Mouse (Mus musculus): ENCODE measurements around the gene Gramd4. TPM values are rescaled to one million over a fixed set of nuclear protein-coding genes. Genes with fewer than 3 reads are reported as not detected.
A peak's percentile ranks its signal among the peaks of the same experiment; 100 is the strongest.

Gramd4 gene
- polyA plus RNA-seq, 1 experiment from 2014 or later: 8.9 TPM

GRCm38 (mm10) chr15:86021971-86022370, 35.5 kb upstream of the Gramd4 start:
- Histone ChIP-seq H3K9ac (ENCODE audit: low read length) (no peak overlapping the region), H3K4me2 (no peak overlapping the region), H3K4me3 (ENCODE audit: low read depth, low read length) (no peak overlapping the region), H3K9me3 (ENCODE audit: control insufficient read depth, low read length) (peaks cover 2% of the 10 kb centered on the region; the same call in 1 of the 2 replicates), H3K27me3 (ENCODE audit: control insufficient read depth, insufficient read depth, low read length) (no peaks in the 10 kb centered on the region), H3K36me3 (ENCODE audit: control insufficient read depth, insufficient read depth, low read length) (peaks cover 4% of the 10 kb centered on the region), H3K27ac (ENCODE audit: low read depth, low read length) (no peak overlapping the region), H3K4me1 (ENCODE audit: control insufficient read depth, insufficient read depth, low read length) (no peaks in the 10 kb centered on the region)
- no peak for ATAC-seq (ENCODE audit: low FRiP score)
- no peak for DNase-seq (ENCODE audit: low spot score, missing footprints)
- WGBS: 82% methylated on average over 9 of the region's 9 CpGs

GRCm38 (mm10) chr15:86027871-86028270, 29.6 kb upstream of the Gramd4 start:
- ATAC-seq (ENCODE audit: low FRiP score) (no peak), DNase-seq (ENCODE audit: low spot score, missing footprints) (no peak)
- H3K9ac ChIP-seq (ENCODE audit: low read length): no peak overlapping the region
- H3K27ac ChIP-seq (ENCODE audit: low read depth, low read length): no peak overlapping the region
- peaks cover 23% of the 10 kb centered on the region for H3K36me3 ChIP-seq (ENCODE audit: control insufficient read depth, insufficient read depth, low read length)
- H3K27me3 ChIP-seq (ENCODE audit: control insufficient read depth, insufficient read depth, low read length): peaks cover 2% of the 10 kb centered on the region
- peaks cover 24% of the 10 kb centered on the region for H3K9me3 ChIP-seq (ENCODE audit: control insufficient read depth, low read length)
- WGBS: 79% methylated on average over 8 of the region's 8 CpGs
- H3K4me1 ChIP-seq (ENCODE audit: control insufficient read depth, insufficient read depth, low read length): peaks cover 9% of the 10 kb centered on the region; the same call in 1 of the 2 replicates
- no peak overlapping the region for H3K4me2 ChIP-seq
- H3K4me3 ChIP-seq (ENCODE audit: low read depth, low read length): no peak overlapping the region

DNA sequence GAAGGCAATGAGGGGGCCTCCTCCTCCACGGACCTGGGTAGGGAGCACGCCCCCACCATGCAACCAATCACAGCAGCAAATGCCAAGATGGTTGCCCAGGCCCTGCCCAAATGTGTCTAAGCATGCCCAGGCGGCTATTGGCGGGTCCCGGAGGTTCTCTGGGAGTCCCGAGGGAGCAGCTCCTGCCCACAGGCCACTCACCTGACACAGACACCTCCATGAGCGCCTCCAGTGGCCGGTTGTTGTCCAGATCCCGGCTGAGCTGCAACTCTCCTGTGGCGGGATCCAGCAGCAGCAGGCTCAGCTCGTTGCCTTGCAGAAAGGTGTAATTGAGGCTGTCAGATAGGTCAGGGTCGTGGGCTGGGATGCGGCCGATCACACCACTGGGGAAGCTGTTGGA, 27.5 kb upstream of the Gramd4 start:
- Histone ChIP-seq H3K27me3 (ENCODE audit: control insufficient read depth, insufficient read depth, low read length) (peaks cover 12% of the 10 kb centered on the region), H3K9me3 (ENCODE audit: control insufficient read depth, low read length) (peaks cover 24% of the 10 kb centered on the region), H3K4me1 (ENCODE audit: control insufficient read depth, insufficient read depth, low read length) (peaks cover 19% of the 10 kb centered on the region), H3K4me2 (no peak overlapping the region), H3K27ac (ENCODE audit: low read depth, low read length) (no peak overlapping the region), H3K9ac (ENCODE audit: low read length) (no peak overlapping the region), H3K4me3 (ENCODE audit: low read depth, low read length) (no peak overlapping the region), H3K36me3 (ENCODE audit: control insufficient read depth, insufficient read depth, low read length) (peaks cover 23% of the 10 kb centered on the region)
- WGBS: 76% methylated on average over 14 of the region's 14 CpGs
- no peak for DNase-seq (ENCODE audit: low spot score, missing footprints)
- ATAC-seq (ENCODE audit: low FRiP score): no peak

- Histone ChIP-seq H3K36me3 (ENCODE audit: control insufficient read depth, insufficient read depth, low read length) (peaks cover 23% of the 10 kb centered on the region), H3K27ac (ENCODE audit: low read depth, low read length) (no peak overlapping the region), H3K4me2 (peak overlapping the region; percentile 91), H3K9me3 (ENCODE audit: control insufficient read depth, low read length) (peaks cover 24% of the 10 kb centered on the region), H3K27me3 (ENCODE audit: control insufficient read depth, insufficient read depth, low read length) (peaks cover 12% of the 10 kb centered on the region), H3K4me3 (ENCODE audit: low read depth, low read length) (peak overlapping the region; percentile 63), H3K9ac (ENCODE audit: low read length) (peak overlapping the region; percentile 69), H3K4me1 (ENCODE audit: control insufficient read depth, insufficient read depth, low read length) (peaks cover 20% of the 10 kb centered on the region)
- ATAC-seq (ENCODE audit: low FRiP score) (0 out of 2 replicates have a peak, but pooled peaks have one; percentile 6), DNase-seq (ENCODE audit: low spot score, missing footprints) (peak; percentile 96)
- WGBS: 2% methylated on average over 37 of the region's 38 CpGs
Measured at GRCm38 (mm10) chr15:86032811-86033190, 24.7 kb upstream of the Gramd4 start.

DNA sequence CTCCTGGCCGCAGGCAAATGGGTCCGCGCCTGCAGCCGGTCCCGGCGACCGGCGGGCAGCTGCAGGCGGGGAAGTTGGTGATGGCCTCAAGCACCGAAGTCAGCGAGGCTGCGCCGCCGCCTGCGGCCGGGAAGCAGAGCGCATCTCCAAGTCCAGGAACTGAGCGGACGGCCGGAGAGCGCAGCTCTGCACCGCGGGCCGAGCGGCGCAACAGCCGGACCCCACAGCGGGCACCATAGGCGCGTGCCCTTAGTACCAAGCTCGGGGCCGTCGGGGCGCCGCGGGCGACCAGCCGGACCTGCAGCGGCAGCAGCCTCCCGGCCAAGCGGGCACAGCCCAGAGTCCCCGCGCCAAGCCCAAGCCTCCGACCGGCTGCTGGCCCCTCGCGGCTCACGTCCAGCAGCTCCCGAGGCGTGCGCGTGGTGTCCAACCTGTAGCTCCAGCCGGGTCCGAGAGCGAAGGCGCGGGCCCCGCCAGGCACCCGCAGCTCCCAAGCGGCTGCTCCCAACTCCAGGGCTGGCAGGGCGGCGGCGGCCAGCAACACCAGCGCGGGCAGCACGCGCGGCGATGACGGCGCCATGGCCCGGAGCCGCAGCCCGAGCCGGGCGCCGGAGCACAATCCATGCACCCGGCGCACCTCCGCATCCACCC, 24.2 kb upstream of the Gramd4 start, which contains the start of gene Celsr1:
TSS of gene Celsr1 (minus strand) at position 587 of the 651 bp plus-strand sequence.
- peak within 1 kb of the TSS; percentile 91 for H3K4me2 ChIP-seq
- H3K4me3 ChIP-seq (ENCODE audit: low read depth, low read length): peak within 1 kb of the TSS; percentile 63
- peak; percentile 97 for DNase-seq (ENCODE audit: low spot score, missing footprints)
- peaks cover 16% of the 10 kb centered on the region for H3K4me1 ChIP-seq (ENCODE audit: control insufficient read depth, insufficient read depth, low read length)
- H3K9me3 ChIP-seq (ENCODE audit: control insufficient read depth, low read length): peaks cover 24% of the 10 kb centered on the region
- H3K27ac ChIP-seq (ENCODE audit: low read depth, low read length): peak within 1 kb of the TSS; percentile 48; the same call in 1 of the 2 replicates
- WGBS: under 1% methylated on average over 70 of the region's 80 CpGs
- H3K9ac ChIP-seq (ENCODE audit: low read length): peak within 1 kb of the TSS; percentile 69
- peak; percentile 53 for ATAC-seq (ENCODE audit: low FRiP score)
- peaks cover 12% of the 10 kb centered on the region for H3K27me3 ChIP-seq (ENCODE audit: control insufficient read depth, insufficient read depth, low read length)
- H3K36me3 ChIP-seq (ENCODE audit: control insufficient read depth, insufficient read depth, low read length): peaks cover 23% of the 10 kb centered on the region

DNA sequence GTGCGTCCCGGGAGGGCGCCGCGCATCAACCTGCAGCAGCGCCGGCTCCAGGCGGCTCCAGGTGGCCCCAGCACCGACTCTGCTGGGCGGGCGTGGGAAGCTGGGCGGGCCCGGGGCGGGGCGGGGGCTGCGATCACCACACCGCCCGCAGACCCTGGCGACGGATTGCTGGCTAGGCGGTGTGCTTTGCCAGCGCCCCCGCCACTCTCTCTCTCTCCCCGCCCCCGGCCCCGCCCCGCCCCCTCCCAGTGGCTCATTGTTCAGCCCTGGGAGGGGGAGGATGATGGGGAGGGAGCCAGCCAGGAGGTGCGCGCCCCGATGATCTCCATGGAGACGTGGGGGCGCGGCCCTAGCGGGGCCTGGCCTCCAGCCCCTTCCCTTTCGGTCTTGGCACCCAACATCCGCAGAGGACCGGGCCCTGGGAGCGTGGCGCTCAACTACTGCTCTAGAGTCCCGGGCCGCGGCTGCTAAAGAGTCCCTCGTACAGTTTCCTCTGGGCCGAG, 23.4 kb upstream of the Gramd4 start:
- H3K27me3 ChIP-seq (ENCODE audit: control insufficient read depth, insufficient read depth, low read length): peaks cover 12% of the 10 kb centered on the region
- WGBS: under 1% methylated on average over 40 of the region's 44 CpGs
- peak; percentile 86 for ATAC-seq (ENCODE audit: low FRiP score)

GRCm38 (mm10) chr15:86034781-86035360, 22.6 kb upstream of the Gramd4 start:
- Histone ChIP-seq H3K4me2 (peak overlapping the region; percentile 91), H3K9me3 (ENCODE audit: control insufficient read depth, low read length) (peaks cover 23% of the 10 kb centered on the region), H3K9ac (ENCODE audit: low read length) (no peak overlapping the region; the same call in 1 of the 2 replicates), H3K4me1 (ENCODE audit: control insufficient read depth, insufficient read depth, low read length) (peaks cover 11% of the 10 kb centered on the region), H3K27ac (ENCODE audit: low read depth, low read length) (no peak overlapping the region), H3K36me3 (ENCODE audit: control insufficient read depth, insufficient read depth, low read length) (peaks cover 21% of the 10 kb centered on the region), H3K27me3 (ENCODE audit: control insufficient read depth, insufficient read depth, low read length) (peaks cover 12% of the 10 kb centered on the region), H3K4me3 (ENCODE audit: low read depth, low read length) (peak overlapping the region; percentile 63)
- ATAC-seq (ENCODE audit: low FRiP score) (no peak), DNase-seq (ENCODE audit: low spot score, missing footprints) (peak; percentile 91)
- WGBS: 3% methylated on average over 12 of the region's 12 CpGs

More for the DNA sequence above, 23.4 kb upstream of the Gramd4 start:
- peaks cover 24% of the 10 kb centered on the region for H3K9me3 ChIP-seq (ENCODE audit: control insufficient read depth, low read length)
- peak overlapping the region; percentile 63 for H3K4me3 ChIP-seq (ENCODE audit: low read depth, low read length)
- peak overlapping the region; percentile 48; the same call in 1 of the 2 replicates for H3K27ac ChIP-seq (ENCODE audit: low read depth, low read length)
- peak; percentile 97 for DNase-seq (ENCODE audit: low spot score, missing footprints)
- H3K36me3 ChIP-seq (ENCODE audit: control insufficient read depth, insufficient read depth, low read length): peaks cover 23% of the 10 kb centered on the region
- peaks cover 15% of the 10 kb centered on the region for H3K4me1 ChIP-seq (ENCODE audit: control insufficient read depth, insufficient read depth, low read length)
- peak overlapping the region; percentile 69 for H3K9ac ChIP-seq (ENCODE audit: low read length)
- peak overlapping the region; percentile 91 for H3K4me2 ChIP-seq

DNA sequence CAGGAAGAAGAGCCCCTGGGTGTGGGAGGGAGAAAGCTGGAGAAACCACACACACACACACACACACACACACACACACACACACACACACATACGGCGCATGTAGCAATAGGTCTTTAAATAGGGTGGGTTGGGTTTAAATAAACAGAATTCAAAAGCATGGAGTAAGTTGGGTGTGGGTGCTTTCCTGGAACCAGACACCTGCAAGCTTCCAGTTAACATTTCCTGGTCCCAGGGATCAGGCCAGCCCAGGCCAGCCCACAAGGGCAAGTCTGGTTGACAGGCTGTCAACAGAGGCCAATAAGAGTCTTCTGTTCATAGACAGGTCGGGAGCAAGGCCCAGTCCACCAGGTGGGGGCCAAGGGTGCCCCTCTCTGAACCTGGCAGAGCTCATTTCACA, 21.6 kb upstream of the Gramd4 start:
- ATAC-seq (ENCODE audit: low FRiP score) (no peak), DNase-seq (ENCODE audit: low spot score, missing footprints) (no peak)
- Histone ChIP-seq H3K4me3 (ENCODE audit: low read depth, low read length) (no peak overlapping the region), H3K27me3 (ENCODE audit: control insufficient read depth, insufficient read depth, low read length) (peaks cover 12% of the 10 kb centered on the region), H3K4me1 (ENCODE audit: control insufficient read depth, insufficient read depth, low read length) (peaks cover 11% of the 10 kb centered on the region), H3K36me3 (ENCODE audit: control insufficient read depth, insufficient read depth, low read length) (peaks cover 10% of the 10 kb centered on the region), H3K9me3 (ENCODE audit: control insufficient read depth, low read length) (peaks cover 13% of the 10 kb centered on the region), H3K9ac (ENCODE audit: low read length) (no peak overlapping the region), H3K4me2 (no peak overlapping the region), H3K27ac (ENCODE audit: low read depth, low read length) (no peak overlapping the region)
- WGBS: 67% methylated on average over 3 of the region's 3 CpGs

GRCm38 (mm10) chr15:86038802-86039201, 18.7 kb upstream of the Gramd4 start:
- Histone ChIP-seq H3K27ac (ENCODE audit: low read depth, low read length) (no peak overlapping the region), H3K4me1 (ENCODE audit: control insufficient read depth, insufficient read depth, low read length) (peaks cover 7% of the 10 kb centered on the region; the same call in 1 of the 2 replicates), H3K36me3 (ENCODE audit: control insufficient read depth, insufficient read depth, low read length) (no peaks in the 10 kb centered on the region), H3K27me3 (ENCODE audit: control insufficient read depth, insufficient read depth, low read length) (peaks cover under 1% of the 10 kb centered on the region; the same call in 1 of the 2 replicates), H3K4me2 (no peak overlapping the region), H3K9me3 (ENCODE audit: control insufficient read depth, low read length) (no peaks in the 10 kb centered on the region), H3K4me3 (ENCODE audit: low read depth, low read length) (no peak overlapping the region), H3K9ac (ENCODE audit: low read length) (no peak overlapping the region)
- WGBS: 3% methylated on average over 2 of the region's 2 CpGs
- peak; percentile 61 for ATAC-seq (ENCODE audit: low FRiP score)
- DNase-seq (ENCODE audit: low spot score, missing footprints): peak; percentile 95

All from midbrain, embryonic 11.5 days (tissue).